Mouse (Mus musculus): ENCODE results near the gene Fsd1l. TPM values are rescaled to one million over a fixed set of nuclear protein-coding genes. Genes with fewer than 3 reads are reported as not detected.

The Fsd1l gene
- polyA plus RNA-seq (2016; fragmentation: Nextera tagmentation; extraction: Ambion mirVana), result 1.5 TPM in 2 replicates

GRCm38 (mm10) chr4:53631316-53632010, at the start of gene Fsd1l:
Gene Fsd1l (plus strand): TSS chr4:53631471.
- peak; percentile 66 for ATAC-seq
- H3K4me2 ChIP-seq, result peak within 1 kb of the TSS; percentile 85
- peak within 1 kb of the TSS; percentile 1; the same call in 1 of the 2 replicates for H3K27ac ChIP-seq
- under 1% methylated on average over 81 of the region's 88 CpGs for WGBS (ENCODE audit: insufficient replicate concordance)
- H3K4me3 ChIP-seq, result peak within 1 kb of the TSS; percentile 66
- H3K9ac ChIP-seq, result peak within 1 kb of the TSS; percentile 59
- H3K4me1 ChIP-seq, result peaks cover 12% of the 10 kb centered on the region; the same call in 1 of the 2 replicates
- no peaks in the 10 kb centered on the region for H3K9me3 ChIP-seq (replicated peaks)
- peaks cover 44% of the 10 kb centered on the region for H3K27me3 ChIP-seq (replicated peaks)
- no peaks in the 10 kb centered on the region for H3K36me3 ChIP-seq

GRCm38 (mm10) chr4:53587676-53588075, 43.6 kb upstream of the Fsd1l start:
- Histone ChIP-seq H3K9ac (no peak overlapping the region), H3K4me1 (no peaks in the 10 kb centered on the region), H3K27me3 (replicated peaks) (no peaks in the 10 kb centered on the region), H3K36me3 (no peaks in the 10 kb centered on the region), H3K4me3 (no peak overlapping the region), H3K27ac (no peak overlapping the region), H3K4me2 (no peak overlapping the region), H3K9me3 (replicated peaks) (no peaks in the 10 kb centered on the region)
- no peak for ATAC-seq

GRCm38 (mm10) chr4:53588936-53589335, 42.3 kb upstream of the Fsd1l start:
- no peak overlapping the region for H3K4me3 ChIP-seq
- H3K27ac ChIP-seq, result no peak overlapping the region
- H3K9me3 ChIP-seq (replicated peaks), result no peaks in the 10 kb centered on the region
- H3K36me3 ChIP-seq, result no peaks in the 10 kb centered on the region
- no peaks in the 10 kb centered on the region for H3K4me1 ChIP-seq
- no peaks in the 10 kb centered on the region for H3K27me3 ChIP-seq (replicated peaks)
- H3K4me2 ChIP-seq, result no peak overlapping the region
- WGBS (ENCODE audit: insufficient replicate concordance), result 62% methylated on average over 1 of the region's 1 CpGs
- H3K9ac ChIP-seq, result no peak overlapping the region
- no peak for ATAC-seq

- Histone ChIP-seq H3K27me3 (replicated peaks) (no peaks in the 10 kb centered on the region), H3K4me2 (no peak overlapping the region), H3K4me1 (no peaks in the 10 kb centered on the region), H3K27ac (no peak overlapping the region), H3K4me3 (no peak overlapping the region), H3K9me3 (replicated peaks) (no peaks in the 10 kb centered on the region), H3K9ac (no peak overlapping the region), H3K36me3 (no peaks in the 10 kb centered on the region)
- ATAC-seq, result no peak
- WGBS (ENCODE audit: insufficient replicate concordance), result 73% methylated on average over 4 of the region's 4 CpGs
Observed at GRCm38 (mm10) chr4:53589466-53589865, 41.8 kb upstream of the Fsd1l start.

GRCm38 (mm10) chr4:53590163-53590562, 41.1 kb upstream of the Fsd1l start:
- ATAC-seq, result no peak
- Histone ChIP-seq H3K9ac (no peak overlapping the region), H3K9me3 (replicated peaks) (no peaks in the 10 kb centered on the region), H3K27ac (no peak overlapping the region), H3K4me2 (no peak overlapping the region), H3K27me3 (replicated peaks) (no peaks in the 10 kb centered on the region), H3K36me3 (no peaks in the 10 kb centered on the region), H3K4me1 (no peaks in the 10 kb centered on the region), H3K4me3 (no peak overlapping the region)
- WGBS (ENCODE audit: insufficient replicate concordance), result 60% methylated on average over 4 of the region's 4 CpGs

- 67% methylated on average over 7 of the region's 7 CpGs for WGBS (ENCODE audit: insufficient replicate concordance)
- H3K27ac ChIP-seq, result no peak overlapping the region
- no peak overlapping the region for H3K4me2 ChIP-seq
- H3K9me3 ChIP-seq (replicated peaks), result no peaks in the 10 kb centered on the region
- H3K36me3 ChIP-seq, result no peaks in the 10 kb centered on the region
- no peak overlapping the region for H3K4me3 ChIP-seq
- no peak for ATAC-seq
- H3K27me3 ChIP-seq (replicated peaks), result no peaks in the 10 kb centered on the region
- no peak overlapping the region for H3K9ac ChIP-seq
- H3K4me1 ChIP-seq, result no peaks in the 10 kb centered on the region
Observed at GRCm38 (mm10) chr4:53590691-53591447, 40.4 kb upstream of the Fsd1l start.

GRCm38 (mm10) chr4:53591536-53591935, 39.7 kb upstream of the Fsd1l start:
- no peaks in the 10 kb centered on the region for H3K9me3 ChIP-seq (replicated peaks)
- 71% methylated on average over 11 of the region's 11 CpGs for WGBS (ENCODE audit: insufficient replicate concordance)
- H3K9ac ChIP-seq, result no peak overlapping the region
- no peak overlapping the region for H3K4me2 ChIP-seq
- no peak overlapping the region for H3K27ac ChIP-seq
- H3K4me1 ChIP-seq, result no peaks in the 10 kb centered on the region
- no peaks in the 10 kb centered on the region for H3K27me3 ChIP-seq (replicated peaks)
- H3K4me3 ChIP-seq, result no peak overlapping the region
- H3K36me3 ChIP-seq, result no peaks in the 10 kb centered on the region
- ATAC-seq, result no peak

GRCm38 (mm10) chr4:53591941-53592340, 39.3 kb upstream of the Fsd1l start:
- Histone ChIP-seq H3K4me1 (no peaks in the 10 kb centered on the region), H3K36me3 (no peaks in the 10 kb centered on the region), H3K27me3 (replicated peaks) (no peaks in the 10 kb centered on the region), H3K27ac (no peak overlapping the region), H3K9ac (no peak overlapping the region), H3K4me2 (no peak overlapping the region), H3K9me3 (replicated peaks) (no peaks in the 10 kb centered on the region), H3K4me3 (no peak overlapping the region)
- no peak for ATAC-seq
- 61% methylated on average over 8 of the region's 8 CpGs for WGBS (ENCODE audit: insufficient replicate concordance)

- Histone ChIP-seq H3K4me2 (no peak overlapping the region), H3K36me3 (no peaks in the 10 kb centered on the region), H3K27ac (0 out of 2 replicates have a peak overlapping the region, but pooled peaks have one; percentile 25), H3K4me3 (no peak overlapping the region), H3K4me1 (no peaks in the 10 kb centered on the region), H3K9me3 (replicated peaks) (no peaks in the 10 kb centered on the region), H3K9ac (no peak overlapping the region), H3K27me3 (replicated peaks) (no peaks in the 10 kb centered on the region)
- ATAC-seq, result no peak
- 38% methylated on average over 9 of the region's 9 CpGs for WGBS (ENCODE audit: insufficient replicate concordance)
Observed at GRCm38 (mm10) chr4:53592386-53592785, 38.9 kb upstream of the Fsd1l start.

GRCm38 (mm10) chr4:53594204-53594603, 37.1 kb upstream of the Fsd1l start:
- H3K9ac ChIP-seq, result no peak overlapping the region
- no peak for ATAC-seq
- H3K27ac ChIP-seq, result no peak overlapping the region
- H3K4me3 ChIP-seq, result no peak overlapping the region
- H3K9me3 ChIP-seq (replicated peaks), result no peaks in the 10 kb centered on the region
- 21% methylated on average over 4 of the region's 4 CpGs for WGBS (ENCODE audit: insufficient replicate concordance)
- no peaks in the 10 kb centered on the region for H3K4me1 ChIP-seq
- H3K27me3 ChIP-seq (replicated peaks), result no peaks in the 10 kb centered on the region
- no peak overlapping the region for H3K4me2 ChIP-seq
- no peaks in the 10 kb centered on the region for H3K36me3 ChIP-seq

- Histone ChIP-seq H3K9me3 (replicated peaks) (no peaks in the 10 kb centered on the region), H3K36me3 (no peaks in the 10 kb centered on the region), H3K9ac (no peak overlapping the region), H3K27me3 (replicated peaks) (no peaks in the 10 kb centered on the region), H3K4me2 (no peak overlapping the region), H3K27ac (peak overlapping the region; percentile 74), H3K4me1 (no peaks in the 10 kb centered on the region), H3K4me3 (no peak overlapping the region)
- 57% methylated on average over 12 of the region's 12 CpGs for WGBS (ENCODE audit: insufficient replicate concordance)
- peak; percentile 84 for ATAC-seq
Observed at GRCm38 (mm10) chr4:53595246-53596062, 35.8 kb upstream of the Fsd1l start.

Data from liver, embryonic 12.5 days (tissue).